Mouse (Mus musculus): ENCODE results near the gene Myo1d. TPM values are rescaled to one million over a fixed set of nuclear protein-coding genes. Genes with fewer than 3 reads are reported as not detected.

The Myo1d gene
- polyA plus RNA-seq, 1 experiment from 2014 or later = 1.9 TPM

DNA sequence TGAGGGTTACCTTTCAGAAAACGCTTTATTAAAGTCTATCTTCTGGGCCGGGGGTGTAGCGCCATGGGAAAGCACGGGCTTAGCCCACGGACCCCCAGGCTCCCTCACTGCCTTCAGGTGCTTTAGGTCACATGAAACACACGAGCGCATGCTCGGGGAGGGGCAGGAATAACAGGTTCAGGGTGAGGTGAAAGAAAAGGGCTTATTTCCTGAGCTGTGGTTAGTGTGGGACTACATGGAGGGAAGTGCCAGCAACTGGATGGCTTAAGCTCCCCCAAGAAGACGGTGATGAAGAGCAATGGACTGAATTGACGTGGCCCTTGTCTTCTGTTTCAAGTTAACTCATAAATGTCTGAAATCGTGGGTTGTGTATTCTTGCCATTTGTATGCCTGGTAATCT, 226.8 kb downstream of the Myo1d start:
- Histone ChIP-seq H3K4me2 (replicated peaks) (no peak overlapping the region), H3K4me1 (peaks cover 35% of the 10 kb centered on the region), H3K27ac (replicated peaks) (no peak overlapping the region), H3K4me3 (no peak overlapping the region), H3K36me3 (no peaks in the 10 kb centered on the region), H3K9ac (replicated peaks) (no peak overlapping the region), H3K27me3 (no peaks in the 10 kb centered on the region), H3K9me3 (no peaks in the 10 kb centered on the region)
- no peak for ATAC-seq (replicated peaks)
- WGBS = 86% methylated on average over 11 of the region's 11 CpGs

DNA sequence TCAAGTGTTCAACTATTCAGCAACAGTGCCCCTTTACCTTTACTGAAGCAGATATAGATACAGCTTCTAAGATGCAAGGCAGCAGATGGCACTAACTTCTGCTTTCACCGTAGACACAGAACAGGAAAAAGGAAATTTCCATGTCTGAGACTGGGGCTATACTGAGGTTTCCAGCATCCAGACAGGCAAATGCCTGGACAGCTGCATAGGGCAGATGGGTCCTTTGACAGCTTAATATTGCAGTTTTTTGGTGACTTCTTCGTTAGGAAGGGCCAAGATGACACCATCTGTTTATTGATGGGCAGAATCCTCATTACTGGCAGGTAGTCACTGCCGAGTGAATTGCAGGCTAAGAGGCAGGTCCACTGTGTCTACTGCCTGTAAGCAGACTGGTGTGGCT, 228.2 kb downstream of the Myo1d start:
- no peaks in the 10 kb centered on the region for H3K9me3 ChIP-seq
- peak overlapping the region; percentile 85 for H3K27ac ChIP-seq (replicated peaks)
- WGBS = 35% methylated on average over 3 of the region's 3 CpGs
- ATAC-seq (replicated peaks) = peak; percentile 64
- no peak overlapping the region for H3K4me3 ChIP-seq
- H3K36me3 ChIP-seq = no peaks in the 10 kb centered on the region
- no peaks in the 10 kb centered on the region for H3K27me3 ChIP-seq
- H3K4me1 ChIP-seq = peaks cover 38% of the 10 kb centered on the region
- H3K4me2 ChIP-seq (replicated peaks) = no peak overlapping the region
- H3K9ac ChIP-seq (replicated peaks) = peak overlapping the region; percentile 17; the same call in 1 of the 2 replicates

DNA sequence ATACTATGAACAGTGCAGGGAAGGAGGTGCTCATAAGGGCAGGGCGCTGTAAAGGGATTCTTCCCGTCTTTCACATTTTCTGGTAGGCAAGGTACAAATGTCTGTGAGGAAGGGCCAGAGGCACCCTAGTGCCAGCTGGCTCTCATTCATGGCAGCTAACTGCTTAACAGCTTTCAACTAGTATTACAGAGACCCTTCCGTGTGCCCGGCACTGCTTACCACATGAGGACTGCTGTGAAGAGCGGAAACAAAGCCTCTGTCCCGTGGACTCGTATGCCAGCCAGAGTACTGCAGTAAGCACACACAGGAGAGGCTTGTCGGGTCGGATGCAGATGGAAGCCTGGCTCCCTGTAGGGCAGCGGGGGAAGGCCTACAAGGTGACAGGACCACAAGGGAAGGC, 229.6 kb downstream of the Myo1d start:
- H3K27me3 ChIP-seq = no peaks in the 10 kb centered on the region
- no peak overlapping the region for H3K4me2 ChIP-seq (replicated peaks)
- peaks cover 37% of the 10 kb centered on the region for H3K4me1 ChIP-seq
- peak; percentile 66 for ATAC-seq (replicated peaks)
- H3K36me3 ChIP-seq = no peaks in the 10 kb centered on the region
- no peak overlapping the region for H3K4me3 ChIP-seq
- H3K9ac ChIP-seq (replicated peaks) = no peak overlapping the region
- peak overlapping the region; percentile 85 for H3K27ac ChIP-seq (replicated peaks)
- 41% methylated on average over 10 of the region's 10 CpGs for WGBS
- no peaks in the 10 kb centered on the region for H3K9me3 ChIP-seq

DNA sequence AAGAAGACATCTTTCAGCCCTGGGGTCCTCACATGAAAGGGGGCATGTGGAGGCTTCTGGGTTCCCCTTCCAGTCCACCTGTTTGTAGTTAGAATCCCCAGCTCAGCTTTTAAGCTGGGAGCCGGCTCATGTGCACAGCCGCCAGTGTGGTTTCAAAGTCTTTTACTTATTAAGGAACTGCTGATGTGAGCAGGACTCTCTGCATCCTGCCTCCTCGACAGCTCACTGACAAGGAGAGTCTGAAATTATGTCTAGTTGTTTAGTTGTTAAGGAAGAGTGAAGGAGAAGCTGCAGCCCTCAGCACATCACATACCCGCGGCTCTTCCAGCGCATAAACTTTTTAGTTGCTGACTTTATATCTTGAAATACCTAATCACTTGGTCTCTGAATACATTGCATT, 230.0 kb downstream of the Myo1d start:
- no peak overlapping the region for H3K9ac ChIP-seq (replicated peaks)
- no peak overlapping the region for H3K4me3 ChIP-seq
- H3K4me1 ChIP-seq = peaks cover 35% of the 10 kb centered on the region
- WGBS = 71% methylated on average over 6 of the region's 6 CpGs
- no peaks in the 10 kb centered on the region for H3K36me3 ChIP-seq
- H3K4me2 ChIP-seq (replicated peaks) = no peak overlapping the region
- ATAC-seq (replicated peaks) = peak; percentile 3; the same call in 1 of the 2 replicates
- no peaks in the 10 kb centered on the region for H3K9me3 ChIP-seq
- no peaks in the 10 kb centered on the region for H3K27me3 ChIP-seq
- H3K27ac ChIP-seq (replicated peaks) = peak overlapping the region; percentile 85

DNA sequence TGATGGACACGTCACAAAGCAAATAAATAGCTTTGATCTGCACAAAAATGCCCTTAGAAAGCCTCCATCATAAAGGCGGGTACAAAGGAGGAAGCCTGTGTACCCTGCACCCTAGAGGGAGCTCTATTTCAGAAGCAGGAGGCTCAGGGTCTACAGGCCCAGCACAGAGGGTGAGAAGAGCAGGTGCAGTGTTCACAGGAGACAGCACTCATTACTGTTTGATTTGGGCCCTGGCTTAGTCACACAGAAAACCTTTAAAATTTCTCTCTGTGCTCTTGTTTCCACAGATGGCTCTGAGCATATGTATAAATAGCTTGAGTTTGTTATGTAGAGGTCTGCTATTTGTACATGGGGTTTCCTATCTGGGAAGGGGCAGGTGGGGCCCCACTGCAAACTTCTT, 233.6 kb downstream of the Myo1d start:
- no peaks in the 10 kb centered on the region for H3K9me3 ChIP-seq
- no peak overlapping the region for H3K4me2 ChIP-seq (replicated peaks)
- H3K36me3 ChIP-seq = no peaks in the 10 kb centered on the region
- H3K27ac ChIP-seq (replicated peaks) = 0 out of 2 replicates have a peak overlapping the region, but pooled peaks have one; percentile 27
- H3K27me3 ChIP-seq = no peaks in the 10 kb centered on the region
- peaks cover 23% of the 10 kb centered on the region for H3K4me1 ChIP-seq
- no peak for ATAC-seq (replicated peaks)
- H3K9ac ChIP-seq (replicated peaks) = no peak overlapping the region
- H3K4me3 ChIP-seq = no peak overlapping the region
- WGBS = 58% methylated on average over 2 of the region's 2 CpGs

DNA sequence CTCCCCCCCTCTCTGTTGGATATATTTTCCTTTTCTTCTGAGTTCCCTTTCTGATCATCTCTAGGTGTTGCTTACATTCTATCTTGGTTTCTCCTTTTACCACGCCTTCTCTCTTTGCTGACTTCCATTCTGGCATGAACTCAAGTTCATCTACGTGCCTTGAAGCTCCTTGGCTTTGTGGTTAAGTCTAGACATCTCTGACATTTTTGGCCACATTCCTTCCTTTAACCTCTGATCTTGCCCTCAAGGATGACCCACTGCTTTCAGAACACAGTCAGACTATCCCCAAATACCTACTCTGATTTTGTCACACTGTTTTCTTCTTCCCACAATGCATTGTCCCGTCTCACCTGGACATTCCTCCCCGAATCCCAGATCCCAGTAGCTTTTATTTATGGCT, 240.8 kb downstream of the Myo1d start:
- no peaks in the 10 kb centered on the region for H3K27me3 ChIP-seq
- no peak for ATAC-seq (replicated peaks)
- no peaks in the 10 kb centered on the region; the same call in 1 of the 2 replicates for H3K4me1 ChIP-seq
- no peak overlapping the region for H3K9ac ChIP-seq (replicated peaks)
- H3K36me3 ChIP-seq = no peaks in the 10 kb centered on the region
- H3K27ac ChIP-seq (replicated peaks) = no peak overlapping the region
- H3K4me2 ChIP-seq (replicated peaks) = no peak overlapping the region
- H3K9me3 ChIP-seq = no peaks in the 10 kb centered on the region
- H3K4me3 ChIP-seq = no peak overlapping the region
- 83% methylated on average over 4 of the region's 4 CpGs for WGBS

DNA sequence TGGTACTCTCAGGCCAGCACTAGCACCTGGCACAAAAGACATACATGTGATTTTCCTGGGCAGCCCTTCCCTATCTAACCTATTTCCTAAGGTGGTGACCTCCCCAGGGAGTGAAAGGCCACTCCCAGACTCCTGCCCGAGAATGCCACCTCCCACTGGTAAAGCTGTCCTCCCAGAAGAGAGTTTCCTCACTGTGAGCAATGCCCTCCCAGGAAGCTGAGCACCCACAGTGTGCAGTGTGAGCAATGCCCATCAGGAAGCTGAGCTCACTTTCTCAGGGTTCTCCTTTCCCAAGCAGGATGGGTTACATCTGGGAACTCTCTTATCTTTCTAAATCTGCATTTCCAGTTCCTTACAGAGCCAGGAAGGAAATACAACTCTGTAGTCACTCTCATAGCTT, 246.9 kb downstream of the Myo1d start:
- no peak overlapping the region for H3K9ac ChIP-seq (replicated peaks)
- H3K4me3 ChIP-seq = no peak overlapping the region
- no peak overlapping the region for H3K4me2 ChIP-seq (replicated peaks)
- H3K27ac ChIP-seq (replicated peaks) = no peak overlapping the region
- H3K9me3 ChIP-seq = no peaks in the 10 kb centered on the region
- no peaks in the 10 kb centered on the region for H3K4me1 ChIP-seq
- no peaks in the 10 kb centered on the region for H3K27me3 ChIP-seq
- no peak for ATAC-seq (replicated peaks)
- WGBS = 24% methylated on average over 1 of the region's 1 CpGs
- no peaks in the 10 kb centered on the region for H3K36me3 ChIP-seq

DNA sequence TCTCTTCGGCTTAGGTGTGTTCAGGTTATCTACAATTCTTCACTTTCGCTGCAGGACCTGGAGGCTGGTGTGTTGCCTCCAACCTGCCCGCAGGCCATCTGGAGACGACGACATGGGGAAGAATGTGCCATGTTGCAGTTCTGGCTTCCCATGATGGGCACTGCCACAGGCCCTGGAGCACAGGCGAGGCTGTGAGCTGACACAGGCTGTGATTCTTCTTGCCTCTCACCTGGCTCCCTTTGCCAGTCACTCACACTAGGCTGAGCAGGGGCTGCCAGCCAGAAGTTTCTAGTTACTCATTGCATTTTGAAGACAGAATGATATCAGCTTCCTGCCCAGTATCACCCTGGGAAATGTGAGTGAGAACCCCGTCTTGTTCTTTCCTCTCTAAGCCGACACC, 250.7 kb downstream of the Myo1d start:
- 87% methylated on average over 8 of the region's 8 CpGs for WGBS
- Histone ChIP-seq H3K9ac (replicated peaks) (no peak overlapping the region), H3K27ac (replicated peaks) (no peak overlapping the region), H3K27me3 (no peaks in the 10 kb centered on the region), H3K36me3 (no peaks in the 10 kb centered on the region), H3K4me3 (no peak overlapping the region), H3K9me3 (no peaks in the 10 kb centered on the region), H3K4me2 (replicated peaks) (no peak overlapping the region), H3K4me1 (peaks cover 5% of the 10 kb centered on the region; the same call in 1 of the 2 replicates)
- ATAC-seq (replicated peaks) = no peak

DNA sequence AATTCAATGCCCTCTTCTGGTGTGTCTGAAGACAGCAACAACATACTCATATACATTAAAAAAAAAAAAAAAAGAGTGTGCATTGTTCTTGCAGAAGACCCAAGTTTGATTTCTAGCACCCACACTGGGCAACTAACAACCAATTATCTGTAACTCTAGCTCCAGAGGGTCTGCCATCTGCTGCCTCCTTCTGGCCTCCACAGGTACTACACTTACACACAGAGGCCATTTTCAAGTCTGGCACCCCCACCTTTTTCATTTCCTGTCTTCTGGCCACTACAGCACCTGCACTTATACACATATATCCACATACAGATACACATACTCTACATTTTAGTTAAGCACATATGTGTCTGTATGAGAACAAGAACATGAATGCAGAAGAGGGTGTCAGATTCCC, 252.1 kb downstream of the Myo1d start:
- ATAC-seq (replicated peaks) = no peak
- Histone ChIP-seq H3K4me2 (replicated peaks) (no peak overlapping the region), H3K4me1 (peaks cover 5% of the 10 kb centered on the region; the same call in 1 of the 2 replicates), H3K27me3 (no peaks in the 10 kb centered on the region), H3K27ac (replicated peaks) (no peak overlapping the region), H3K9ac (replicated peaks) (no peak overlapping the region), H3K4me3 (no peak overlapping the region), H3K9me3 (no peaks in the 10 kb centered on the region), H3K36me3 (no peaks in the 10 kb centered on the region)

DNA sequence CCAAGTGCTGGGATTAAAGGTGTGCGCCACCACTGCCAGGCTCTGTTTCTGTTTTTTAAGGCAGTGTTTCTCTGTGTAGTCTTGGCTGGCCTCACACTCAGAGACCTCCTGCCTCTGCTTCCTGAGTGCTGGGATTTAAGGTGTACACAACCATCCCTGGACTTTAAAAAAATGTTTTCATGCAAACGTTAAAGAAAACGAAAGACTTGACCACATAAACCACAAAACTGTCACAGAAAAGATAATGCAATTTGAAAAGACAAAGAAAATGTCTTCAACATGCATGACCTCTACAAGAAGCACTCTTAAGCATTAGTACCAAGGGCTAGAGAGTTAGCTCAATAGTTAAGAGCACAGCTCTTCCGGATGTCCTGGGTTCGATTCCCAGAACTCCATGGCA, 255.6 kb downstream of the Myo1d start:
- no peak overlapping the region for H3K9ac ChIP-seq (replicated peaks)
- H3K36me3 ChIP-seq = no peaks in the 10 kb centered on the region
- no peaks in the 10 kb centered on the region for H3K27me3 ChIP-seq
- H3K9me3 ChIP-seq = no peaks in the 10 kb centered on the region
- no peak overlapping the region for H3K4me2 ChIP-seq (replicated peaks)
- no peak for ATAC-seq (replicated peaks)
- peaks cover 15% of the 10 kb centered on the region for H3K4me1 ChIP-seq
- H3K4me3 ChIP-seq = no peak overlapping the region
- 93% methylated on average over 5 of the region's 5 CpGs for WGBS
- no peak overlapping the region for H3K27ac ChIP-seq (replicated peaks)

DNA sequence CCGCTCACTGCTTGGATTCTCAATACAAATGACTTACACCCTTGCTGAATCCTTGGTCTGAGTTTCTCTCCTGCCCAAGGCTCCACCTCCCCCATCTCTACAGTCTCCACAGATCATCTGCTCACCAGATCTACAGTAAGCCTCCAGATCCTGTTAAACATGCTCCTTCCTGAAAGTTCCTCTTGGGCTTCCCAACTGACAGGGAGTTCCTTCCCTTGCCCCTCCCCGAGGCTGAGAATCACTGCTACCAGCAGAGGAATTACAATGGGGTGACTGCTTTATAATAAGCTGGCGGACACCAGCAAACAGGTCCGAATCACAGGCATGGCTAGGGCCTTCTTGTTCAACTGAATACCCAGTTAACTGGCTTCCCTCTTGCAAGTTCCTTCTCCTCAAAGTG, 256.4 kb downstream of the Myo1d start:
- 66% methylated on average over 4 of the region's 4 CpGs for WGBS
- H3K4me2 ChIP-seq (replicated peaks) = no peak overlapping the region
- H3K4me3 ChIP-seq = no peak overlapping the region
- H3K27me3 ChIP-seq = no peaks in the 10 kb centered on the region
- peaks cover 23% of the 10 kb centered on the region for H3K4me1 ChIP-seq
- H3K9ac ChIP-seq (replicated peaks) = no peak overlapping the region
- ATAC-seq (replicated peaks) = no peak
- H3K27ac ChIP-seq (replicated peaks) = no peak overlapping the region
- no peaks in the 10 kb centered on the region for H3K9me3 ChIP-seq
- H3K36me3 ChIP-seq = no peaks in the 10 kb centered on the region

DNA sequence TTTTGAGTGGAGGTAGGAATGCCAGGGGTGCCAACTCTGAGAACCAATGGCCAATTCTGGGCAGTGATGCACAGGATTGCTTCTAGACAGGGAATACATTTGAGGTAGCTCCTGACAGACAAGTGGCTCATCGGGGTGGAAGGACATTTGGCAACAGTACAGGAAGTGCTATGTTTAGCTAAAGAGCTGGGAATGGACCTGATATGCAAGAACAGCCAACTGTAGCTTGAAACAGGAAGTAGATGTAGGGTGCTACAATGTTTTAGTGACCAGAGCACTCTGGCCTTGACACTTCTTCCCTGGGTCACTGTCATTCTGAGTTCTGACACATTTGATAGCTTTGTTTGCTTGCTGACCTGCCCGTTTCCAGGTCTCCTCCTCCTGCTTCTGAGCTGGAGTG, 257.0 kb downstream of the Myo1d start:
- H3K9me3 ChIP-seq = no peaks in the 10 kb centered on the region
- H3K4me3 ChIP-seq = no peak overlapping the region
- no peaks in the 10 kb centered on the region for H3K27me3 ChIP-seq
- H3K27ac ChIP-seq (replicated peaks) = no peak overlapping the region
- H3K4me2 ChIP-seq (replicated peaks) = no peak overlapping the region
- 75% methylated on average over 2 of the region's 2 CpGs for WGBS
- peaks cover 28% of the 10 kb centered on the region for H3K4me1 ChIP-seq
- H3K9ac ChIP-seq (replicated peaks) = no peak overlapping the region
- no peaks in the 10 kb centered on the region for H3K36me3 ChIP-seq
- no peak for ATAC-seq (replicated peaks)

DNA sequence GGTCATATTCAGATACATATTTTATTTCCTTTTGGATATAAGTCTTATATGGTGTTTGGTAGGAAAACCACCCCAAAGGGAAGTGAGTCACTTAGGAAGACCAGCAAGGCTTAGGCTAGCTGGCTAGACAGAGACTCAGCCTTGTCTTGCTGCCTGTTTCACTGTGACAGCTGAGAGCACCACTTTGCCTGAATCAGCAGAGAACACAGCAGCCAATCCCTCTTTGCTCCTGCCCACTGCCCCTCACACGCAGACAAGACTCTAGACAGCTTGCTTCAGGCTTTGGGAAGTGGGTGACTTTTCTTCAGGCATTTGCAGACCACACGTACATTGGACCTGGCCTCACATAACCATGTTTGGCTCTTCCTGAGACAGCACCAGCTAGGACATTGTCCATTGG, 258.7 kb downstream of the Myo1d start:
- Histone ChIP-seq H3K4me3 (no peak overlapping the region), H3K9me3 (no peaks in the 10 kb centered on the region), H3K27ac (replicated peaks) (no peak overlapping the region; the same call in 1 of the 2 replicates), H3K27me3 (no peaks in the 10 kb centered on the region), H3K4me2 (replicated peaks) (no peak overlapping the region), H3K4me1 (peaks cover 38% of the 10 kb centered on the region), H3K9ac (replicated peaks) (no peak overlapping the region), H3K36me3 (no peaks in the 10 kb centered on the region)
- ATAC-seq (replicated peaks) = no peak
- 67% methylated on average over 2 of the region's 2 CpGs for WGBS
